Mouse (Mus musculus): Measurements from ENCODE around the gene Vwc2.

Gene Vwc2

GRCm38 (mm10) chr11:11113576-11114233 lies at the start of gene Vwc2:
TSS of gene Vwc2 (plus strand) at chr11:11114223.
- no peak for DNase-seq

- no peak for DNase-seq
These were observed 25.8 kb upstream of the Vwc2 start for GRCm38 (mm10) chr11:11088162-11088756.

GRCm38 (mm10) chr11:11097606-11098005 lies 16.4 kb upstream of the Vwc2 start:
- no peak for DNase-seq

- no peak for DNase-seq
These were observed 15.7 kb upstream of the Vwc2 start for GRCm38 (mm10) chr11:11098282-11098681.

- DNase-seq, result no peak
These were observed 15.0 kb upstream of the Vwc2 start for GRCm38 (mm10) chr11:11099011-11099410.

- DNase-seq, result no peak
These were observed 11.8 kb upstream of the Vwc2 start for GRCm38 (mm10) chr11:11102182-11102581.

- DNase-seq, result no peak
These were observed 11.4 kb upstream of the Vwc2 start for GRCm38 (mm10) chr11:11102620-11103019.

- DNase-seq, result no peak
These were observed 5.1 kb upstream of the Vwc2 start for GRCm38 (mm10) chr11:11108922-11109321.

GRCm38 (mm10) chr11:11114234-11115030 lies 409 bp downstream of the Vwc2 start:
- DNase-seq, result no peak

GRCm38 (mm10) chr11:11115031-11115647 lies 1.1 kb downstream of the Vwc2 start:
- DNase-seq, result no peak

GRCm38 (mm10) chr11:11115648-11116590 lies 1.9 kb downstream of the Vwc2 start:
- no peak for DNase-seq

GRCm38 (mm10) chr11:11116736-11117135 lies 2.7 kb downstream of the Vwc2 start:
- no peak for DNase-seq

GRCm38 (mm10) chr11:11122866-11123265 lies 8.8 kb downstream of the Vwc2 start:
- DNase-seq, result no peak

GRCm38 (mm10) chr11:11131414-11132077 lies 17.5 kb downstream of the Vwc2 start:
- DNase-seq, result no peak

- no peak for DNase-seq
These were observed 26.6 kb downstream of the Vwc2 start for GRCm38 (mm10) chr11:11140622-11141021.

- DNase-seq, result no peak
These were observed 38.7 kb downstream of the Vwc2 start for GRCm38 (mm10) chr11:11152681-11153080.

GRCm38 (mm10) chr11:11171396-11171795 lies 57.4 kb downstream of the Vwc2 start:
- no peak for DNase-seq

- DNase-seq, result no peak
These were observed 61.2 kb downstream of the Vwc2 start for GRCm38 (mm10) chr11:11175259-11175658.

GRCm38 (mm10) chr11:11182705-11183104 lies 68.7 kb downstream of the Vwc2 start:
- DNase-seq, result no peak

- DNase-seq, result no peak
These were observed 109.1 kb downstream of the Vwc2 start for GRCm38 (mm10) chr11:11223162-11223561.

GRCm38 (mm10) chr11:11239346-11239745 lies 125.3 kb downstream of the Vwc2 start:
- peak in 1 of 2 experiments; percentile 9 for DNase-seq
